Mouse (Mus musculus) bone marrow macrophage, adult 2 months (primary cell): Measurements from ENCODE around the gene Exoc3l4.

Experiments
- CTCF ChIP-seq: IDR thresholded peaks from 2 replicates; pipeline ENCODE4 v1.5.1; 2012; ENCODE audit warnings: low read depth, mild to moderate bottlenecking, low read length, moderate library complexity
- POLR2A ChIP-seq: IDR thresholded peaks from 2 replicates; pipeline ENCODE4 v1.6.1; 2012; ENCODE audit warnings: mild to moderate bottlenecking, low read depth, low read length, borderline replicate concordance

GRCm38 (mm10) chr12:111436640-111437039, 19.8 kb downstream of the Exoc3l4 start:
- TF ChIP-seq CTCF (no peak), POLR2A (no peak)
